Mouse (Mus musculus): ENCODE results near the gene Olfr403. TPM values are rescaled to one million over a fixed set of nuclear protein-coding genes. Genes with fewer than 3 reads are reported as not detected.

The Olfr403 gene
- polyA plus RNA-seq, 1 experiment from 2014 or later, result not detected

Other genes with a start within 250 kb of the Olfr403 start
- not detected in 2 replicates for gene Olfr23, start 249.6 kb upstream of the Olfr403 start, polyA plus RNA-seq (2014; fragmentation: Nextera tagmentation; extraction: Ambion mirVana)
- not detected in 2 replicates for gene Olfr397, start 225.4 kb upstream of the Olfr403 start, polyA plus RNA-seq (2014; fragmentation: Nextera tagmentation; extraction: Ambion mirVana)
- gene Olfr398, start 195.8 kb upstream of the Olfr403 start, polyA plus RNA-seq (2014; fragmentation: Nextera tagmentation; extraction: Ambion mirVana), result not detected in 2 replicates
- gene Olfr139, start 129.7 kb upstream of the Olfr403 start, polyA plus RNA-seq (2014; fragmentation: Nextera tagmentation; extraction: Ambion mirVana), result not detected in 2 replicates
- gene Olfr399, start 129.6 kb upstream of the Olfr403 start, polyA plus RNA-seq (2014; fragmentation: Nextera tagmentation; extraction: Ambion mirVana), result not detected in 2 replicates
- not detected in 2 replicates for gene Zfp616, start 116.3 kb upstream of the Olfr403 start, polyA plus RNA-seq (2014; fragmentation: Nextera tagmentation; extraction: Ambion mirVana)
- gene Olfr401, start 72.5 kb upstream of the Olfr403 start, polyA plus RNA-seq (2014; fragmentation: Nextera tagmentation; extraction: Ambion mirVana), result not detected in 2 replicates
- gene Olfr402, start 32.7 kb upstream of the Olfr403 start, polyA plus RNA-seq (2014; fragmentation: Nextera tagmentation; extraction: Ambion mirVana), result not detected in 2 replicates
- gene Olfr43, start 25.1 kb downstream of the Olfr403 start, polyA plus RNA-seq (2014; fragmentation: Nextera tagmentation; extraction: Ambion mirVana), result not detected in 2 replicates
- gene Olfr406, start 73.6 kb downstream of the Olfr403 start, polyA plus RNA-seq (2014; fragmentation: Nextera tagmentation; extraction: Ambion mirVana), result not detected in 2 replicates
- gene Olfr59, start 97.5 kb downstream of the Olfr403 start, polyA plus RNA-seq (2014; fragmentation: Nextera tagmentation; extraction: Ambion mirVana), result not detected in 2 replicates
- not detected in 2 replicates for gene Olfr410, start 151.8 kb downstream of the Olfr403 start, polyA plus RNA-seq (2014; fragmentation: Nextera tagmentation; extraction: Ambion mirVana)
- not detected in 2 replicates for gene Olfr411, start 166.4 kb downstream of the Olfr403 start, polyA plus RNA-seq (2014; fragmentation: Nextera tagmentation; extraction: Ambion mirVana)
- not detected in 2 replicates for gene Olfr412, start 175.8 kb downstream of the Olfr403 start, polyA plus RNA-seq (2014; fragmentation: Nextera tagmentation; extraction: Ambion mirVana)

All from neural tube, embryonic 11.5 days (tissue).